Mouse (Mus musculus) retina, embryonic 14.5 days (tissue): ENCODE data around the gene Arfgap1.

Experiments
- DNase-seq: peaks from one replicate; pipeline ENCODE4 v3.0.0-alpha.2; 2015; ENCODE audit warnings: low spot score

Gene Arfgap1

DNA sequence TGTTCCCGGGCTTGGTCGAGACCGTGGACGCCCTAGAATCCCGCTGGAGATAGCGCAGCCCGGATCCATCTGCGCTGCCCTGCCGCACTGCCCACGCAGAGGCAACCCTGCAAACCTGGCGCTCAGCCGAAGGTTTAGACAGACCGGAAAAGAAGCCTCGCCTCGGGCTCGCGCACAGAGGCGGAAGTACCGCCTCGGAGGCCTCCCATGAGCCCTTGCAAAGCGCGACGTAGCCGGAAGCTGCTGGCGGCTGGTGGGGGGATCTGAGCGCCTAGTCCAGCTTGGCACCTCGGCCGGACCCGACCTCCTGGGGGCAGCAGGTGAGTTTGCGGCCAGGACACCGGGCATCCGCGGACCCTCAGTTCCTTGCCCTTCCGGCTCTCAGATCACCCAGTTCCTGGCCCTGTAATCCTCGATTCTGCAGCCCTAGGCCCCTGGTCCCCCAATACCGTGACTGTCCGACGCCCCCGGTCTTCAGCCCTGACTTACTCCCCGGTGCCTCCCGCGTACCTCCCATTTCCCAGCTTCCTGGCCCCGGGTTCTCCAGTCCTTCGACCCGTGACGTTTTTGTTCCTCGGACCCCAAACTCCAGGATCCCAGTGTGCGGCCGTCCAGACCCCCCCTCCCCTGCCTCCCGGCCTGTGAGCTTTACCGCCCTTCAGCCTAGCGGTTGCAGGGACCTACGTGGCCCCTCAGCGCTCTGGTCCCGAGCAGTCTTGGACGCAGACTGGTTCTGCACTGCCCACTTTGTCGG lies at the start of gene Arfgap1:
TSS of gene Arfgap1 (plus strand) at position 216 of the 754 bp plus-strand sequence.
- DNase-seq, result peak; percentile 89

DNA sequence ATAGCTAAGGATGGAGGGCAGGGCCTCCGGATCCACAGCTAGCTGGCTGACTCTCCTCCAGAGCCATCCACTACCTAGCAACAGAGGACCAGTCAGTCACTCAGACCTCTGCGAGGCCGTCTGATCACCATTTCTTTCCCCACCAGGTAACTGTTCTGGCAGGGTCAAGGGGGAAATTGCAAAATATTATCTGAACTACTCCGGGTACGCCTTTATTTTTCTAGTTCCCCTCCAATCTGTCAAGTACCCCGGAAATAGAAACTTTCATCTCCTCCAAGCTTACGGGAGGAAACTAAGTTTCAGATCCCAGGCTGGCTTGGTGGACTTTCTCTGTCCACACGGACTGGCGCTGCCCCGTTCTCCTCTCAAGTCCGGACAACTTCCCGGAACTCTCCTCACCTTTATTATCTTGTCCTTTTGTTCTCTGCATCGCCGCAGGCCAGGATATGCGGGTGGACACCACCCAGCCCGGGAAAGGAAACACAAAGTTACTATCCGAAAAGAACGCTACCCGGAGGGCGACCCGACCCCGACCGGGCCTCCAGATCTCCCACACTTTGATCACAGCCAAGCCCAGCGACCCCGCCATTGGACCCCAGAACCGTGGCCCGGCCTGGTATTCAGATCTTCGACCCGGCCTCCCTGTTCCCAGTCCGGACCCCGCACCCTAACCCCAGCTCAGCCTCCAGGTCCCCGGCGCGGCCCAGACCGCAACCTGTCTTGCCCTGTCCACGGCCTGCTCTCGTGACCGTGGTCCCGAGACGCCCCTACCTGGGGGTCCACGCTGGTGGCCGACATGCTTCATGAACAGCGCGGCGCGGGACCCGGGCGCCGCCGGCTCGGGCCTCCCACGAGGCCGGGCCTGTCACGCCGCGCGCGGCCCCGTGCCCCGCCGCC lies 46.9 kb upstream of the Arfgap1 start:
- DNase-seq, result no peak

DNA sequence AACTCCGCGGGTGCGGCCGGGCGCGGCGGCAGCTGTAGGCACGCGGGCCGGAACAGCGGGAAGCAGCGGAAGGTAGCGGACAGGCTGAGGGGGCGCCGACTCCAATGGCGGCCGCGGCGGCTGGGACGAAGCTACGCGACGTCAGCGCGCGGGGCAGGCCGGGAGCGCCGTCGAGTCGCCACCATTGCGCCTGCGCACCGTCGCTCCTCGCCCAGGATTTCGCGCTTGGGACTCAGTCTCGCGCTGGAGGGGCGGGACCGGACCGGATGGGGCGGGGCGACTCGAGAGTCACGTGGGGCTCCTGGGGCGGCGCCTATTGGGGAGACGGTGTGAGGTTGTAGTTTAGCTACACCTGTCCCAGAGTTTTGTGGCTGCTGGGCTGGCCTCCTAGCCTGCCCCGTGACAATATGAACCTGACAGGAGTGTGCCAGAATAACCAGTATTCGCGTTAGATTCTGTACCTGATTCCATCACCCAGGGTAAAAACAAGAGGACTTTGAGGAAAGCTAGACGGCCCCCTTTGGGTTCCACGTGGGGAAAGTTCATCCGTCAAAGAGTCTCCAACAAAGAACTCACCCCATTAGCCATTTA lies 46.1 kb upstream of the Arfgap1 start, which contains the start of gene Ythdf1:
TSS of gene Ythdf1 (minus strand) at position 140 of the 591 bp plus-strand sequence.
- DNase-seq, result peak; percentile 98

DNA sequence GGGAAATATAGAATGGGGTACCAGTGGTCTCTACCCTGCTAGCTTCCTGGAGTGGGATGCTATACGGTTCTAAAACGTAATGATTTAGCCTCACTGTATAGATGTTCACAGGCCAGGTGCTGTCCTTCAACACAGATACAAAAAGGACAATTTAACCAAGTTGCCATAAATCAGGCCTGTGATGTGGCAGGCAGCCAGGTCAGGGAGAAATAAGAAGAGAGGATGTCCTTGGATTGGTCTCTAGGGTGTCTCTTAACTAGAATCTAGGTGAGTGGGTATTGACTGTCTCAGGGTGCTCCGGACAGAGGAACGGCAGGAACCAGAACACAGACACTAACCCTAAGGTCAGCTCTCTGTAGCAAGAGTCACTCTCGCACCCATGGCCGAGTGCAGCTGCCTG lies 44.3 kb upstream of the Arfgap1 start:
- DNase-seq, result no peak

DNA sequence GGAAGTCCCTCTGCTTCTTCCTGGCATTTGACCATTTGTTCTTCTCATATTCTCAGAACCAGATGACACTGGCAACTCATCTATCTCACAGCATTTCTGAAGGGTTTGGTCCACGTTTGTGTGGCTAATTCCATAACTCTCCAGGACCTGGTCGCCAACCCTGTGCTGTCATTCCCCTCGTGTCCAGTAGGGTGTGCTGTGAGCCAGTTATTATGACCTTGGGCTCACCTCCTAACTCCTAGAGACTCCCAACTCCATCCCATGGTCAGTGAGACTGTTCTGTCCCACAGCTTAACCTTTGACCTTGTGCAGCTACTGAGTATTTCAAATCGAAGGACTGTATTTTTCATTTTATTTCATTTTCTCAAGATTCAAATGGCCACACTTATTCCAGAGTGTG lies 41.8 kb upstream of the Arfgap1 start:
- DNase-seq, result peak; percentile 89

DNA sequence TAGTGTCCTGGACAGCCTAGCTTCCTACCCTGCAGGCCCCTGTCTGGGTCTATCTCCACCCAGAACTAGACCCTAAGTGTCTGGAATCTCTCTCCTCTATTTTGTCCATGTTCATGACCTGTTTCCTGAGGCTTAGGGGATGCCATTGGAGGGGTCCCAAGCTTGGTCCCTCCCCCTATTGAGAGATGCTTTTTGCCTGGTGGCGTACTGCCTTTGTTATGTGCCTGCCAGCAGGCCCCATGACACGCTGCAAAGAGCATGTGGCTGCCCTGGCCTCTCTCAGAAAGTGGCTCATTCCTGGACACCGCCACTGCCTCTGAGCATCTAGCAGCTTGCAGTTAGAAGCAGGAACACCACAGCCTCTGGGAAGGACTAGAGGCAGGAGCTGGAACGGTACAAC lies 38.3 kb upstream of the Arfgap1 start, which contains the start of gene Birc7:
TSS of gene Birc7 (plus strand) at position 301 of the 400 bp plus-strand sequence.
- no peak for DNase-seq

DNA sequence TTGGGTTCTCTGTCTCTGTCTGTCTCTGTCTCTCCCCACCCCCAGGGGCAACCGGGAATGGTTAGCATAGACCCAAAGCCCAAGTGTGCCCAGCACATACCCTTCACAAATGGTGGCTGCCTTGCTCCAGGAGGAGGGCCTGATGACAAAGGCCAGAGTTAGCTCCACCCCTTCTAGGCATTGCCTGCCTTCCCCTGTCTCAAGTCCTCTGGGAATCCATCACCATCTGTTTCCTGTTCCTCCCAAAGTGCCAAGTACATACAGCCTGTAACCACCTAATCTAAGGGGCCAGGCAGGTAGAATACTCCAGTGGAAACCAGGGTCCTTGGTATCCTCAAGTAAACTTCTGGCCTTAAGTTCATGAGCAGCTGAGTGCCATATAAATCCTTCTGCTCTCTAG lies 34.6 kb upstream of the Arfgap1 start:
- DNase-seq, result peak; percentile 21

DNA sequence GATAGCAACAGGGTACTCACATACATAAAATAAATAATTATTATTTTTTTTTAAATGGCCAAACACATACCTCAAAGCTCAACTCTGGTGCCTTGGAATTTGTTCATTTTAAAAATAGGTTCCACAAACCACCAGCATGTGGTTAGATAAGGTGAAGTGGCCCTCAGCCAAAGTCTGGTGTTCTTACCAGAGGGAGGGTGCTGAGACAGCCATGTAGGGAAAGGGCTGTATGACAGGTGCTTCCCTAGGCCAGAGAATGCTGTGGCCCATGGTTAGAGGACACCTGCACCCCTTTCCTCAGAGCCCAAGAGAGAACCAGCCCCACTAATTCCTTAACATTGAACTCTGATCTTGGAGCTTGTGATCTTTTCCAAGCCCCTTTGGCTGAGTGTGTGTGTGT lies 26.8 kb upstream of the Arfgap1 start:
- DNase-seq, result no peak

DNA sequence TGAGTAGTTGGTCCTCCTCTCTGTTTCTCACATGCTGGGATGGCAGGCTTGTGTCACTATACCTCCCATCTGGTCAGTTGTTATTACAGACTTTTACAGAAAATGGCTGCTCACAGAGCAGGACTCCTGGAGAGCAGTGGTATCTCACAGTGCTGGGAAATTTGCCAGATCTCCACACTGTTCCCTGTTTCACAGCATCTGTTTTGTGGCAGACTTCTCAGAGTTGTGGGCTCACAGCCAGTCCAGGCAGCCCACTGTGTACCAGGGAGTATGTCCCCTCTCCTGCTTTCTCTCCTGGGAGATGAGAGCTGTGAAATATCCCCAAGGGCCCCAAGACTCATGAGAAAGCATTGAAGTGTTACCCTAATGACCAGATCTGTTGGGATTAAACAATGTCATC lies 25.2 kb upstream of the Arfgap1 start:
- no peak for DNase-seq

DNA sequence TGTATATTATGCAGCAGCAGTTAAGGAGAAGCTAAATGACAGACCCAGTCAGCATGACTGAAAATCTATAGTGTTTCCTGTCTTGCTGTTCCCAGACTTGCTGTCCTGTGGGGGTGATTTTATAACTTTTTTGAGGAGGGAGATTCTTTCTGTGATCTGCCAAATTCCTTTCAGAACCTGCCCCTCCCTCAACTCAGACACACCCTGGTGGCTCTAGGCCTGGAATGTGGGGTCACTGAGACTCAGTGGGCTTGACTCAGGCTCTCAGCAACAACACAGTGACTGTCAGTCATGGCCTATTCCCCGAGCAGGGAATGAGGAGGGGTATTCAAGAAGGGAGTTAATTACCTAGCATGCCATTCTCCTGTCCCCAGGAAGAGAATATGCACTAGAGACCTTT lies 17.1 kb upstream of the Arfgap1 start:
- no peak for DNase-seq

DNA sequence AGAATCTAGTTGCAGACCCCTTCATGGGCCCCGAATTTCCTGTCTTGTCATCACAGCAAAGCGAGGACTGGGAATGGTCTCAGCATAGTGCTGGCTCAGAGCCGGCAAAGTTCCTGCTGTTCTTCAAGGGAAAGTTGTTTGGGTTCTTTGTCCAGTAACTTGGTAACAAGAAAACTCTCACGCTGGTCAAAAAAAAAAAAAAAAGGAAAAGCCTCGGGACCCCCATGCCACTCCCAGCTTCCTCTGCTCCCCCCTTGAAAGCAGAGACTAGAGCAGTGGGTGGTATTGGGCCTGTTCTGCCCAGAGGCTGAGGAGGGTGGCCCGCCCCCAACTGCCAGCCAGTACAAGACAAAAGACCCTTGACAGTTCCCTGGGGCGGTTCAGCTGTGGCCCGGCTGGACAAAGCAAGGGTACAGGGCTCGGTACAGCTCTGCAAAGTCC lies 14.3 kb upstream of the Arfgap1 start:
- peak; percentile 65 for DNase-seq

DNA sequence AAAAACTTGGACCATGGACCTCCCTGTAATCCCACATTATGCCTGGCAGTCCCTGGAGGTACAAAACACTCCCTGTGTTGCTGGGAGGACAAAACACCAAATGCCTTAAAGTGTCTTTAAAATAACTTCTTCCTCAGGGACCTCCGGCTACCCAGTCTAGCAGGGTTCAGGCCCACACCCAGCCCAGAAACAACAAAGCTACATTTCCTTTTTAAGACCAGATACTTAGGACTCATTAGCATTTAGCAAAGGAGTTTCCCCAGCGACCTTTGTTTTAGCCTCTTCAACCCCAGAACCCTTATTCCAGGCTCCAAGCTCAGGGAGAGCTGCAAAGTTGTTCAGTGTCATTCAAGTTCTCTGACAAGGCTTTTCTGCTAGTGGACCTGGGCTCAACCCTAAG lies 13.4 kb upstream of the Arfgap1 start:
- no peak for DNase-seq

DNA sequence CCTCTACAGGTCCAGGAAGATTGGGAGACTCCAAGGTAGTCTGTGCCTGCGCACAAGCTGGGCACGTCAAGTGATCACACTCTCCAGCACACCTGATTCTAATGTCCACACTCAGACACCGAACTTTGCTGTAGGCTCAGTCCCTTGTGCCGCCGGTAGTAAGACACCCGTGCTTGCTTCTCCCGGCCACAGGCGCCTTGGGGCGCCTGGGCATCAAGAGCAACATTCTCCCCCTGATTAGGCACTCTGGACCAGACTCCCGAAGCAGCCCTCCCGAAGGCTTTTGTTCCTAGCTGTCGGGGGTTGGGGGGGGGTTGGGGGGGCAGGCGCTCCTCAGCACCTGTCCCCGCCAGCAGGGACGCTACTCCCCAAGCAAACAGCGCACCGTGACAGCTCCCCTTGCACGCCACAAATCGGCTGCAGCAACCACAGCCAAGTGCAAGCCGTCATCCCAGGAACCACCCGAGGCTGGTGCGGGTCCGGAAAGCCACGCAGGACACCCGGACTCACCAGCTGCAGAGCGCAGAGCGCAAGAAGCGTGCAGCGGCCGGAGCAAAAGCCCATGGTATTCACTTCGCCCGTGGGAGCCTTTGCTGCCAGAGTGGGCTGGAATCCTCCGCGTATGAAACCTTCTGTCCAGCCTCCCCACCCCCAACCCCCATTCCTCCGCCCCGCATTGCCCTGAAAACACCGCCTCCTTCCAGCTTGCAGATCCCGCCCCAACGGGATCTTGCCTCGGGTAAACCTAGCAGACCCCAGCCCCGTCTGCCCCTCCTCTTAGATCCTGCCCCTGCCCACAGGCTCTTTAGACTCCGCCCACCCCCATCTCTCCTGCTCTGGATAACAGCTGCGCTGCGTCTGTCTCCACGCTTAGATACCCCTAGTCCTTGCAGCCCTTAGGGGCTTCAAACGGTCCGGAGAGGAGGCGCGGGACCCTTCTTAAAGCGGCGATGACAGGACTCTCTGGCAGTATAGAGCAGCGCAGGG lies 12.7 kb upstream of the Arfgap1 start, which contains the start of gene Nkain4:
TSS of gene Nkain4 (minus strand) at position 639 of the 987 bp plus-strand sequence.
- DNase-seq, result peak; percentile 92

DNA sequence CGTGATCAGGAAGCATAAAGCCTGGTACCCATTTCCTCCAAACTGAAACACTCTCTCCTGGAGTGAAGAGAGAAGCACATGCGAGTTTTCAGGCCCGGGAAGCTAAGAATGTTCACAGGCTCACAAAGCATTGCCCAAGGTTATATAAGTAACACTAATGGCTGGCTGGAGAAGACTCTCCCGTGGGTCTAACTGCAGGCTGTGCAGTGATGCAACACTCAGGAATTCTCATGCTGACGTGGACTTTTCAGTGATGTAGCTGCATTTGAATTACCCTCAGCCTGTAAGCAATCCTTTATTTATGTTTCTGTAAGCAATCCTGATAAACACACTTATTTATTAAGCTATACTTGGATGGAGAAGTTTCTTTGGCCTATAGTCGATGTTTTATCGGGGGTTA lies 7.4 kb upstream of the Arfgap1 start:
- DNase-seq, result no peak

DNA sequence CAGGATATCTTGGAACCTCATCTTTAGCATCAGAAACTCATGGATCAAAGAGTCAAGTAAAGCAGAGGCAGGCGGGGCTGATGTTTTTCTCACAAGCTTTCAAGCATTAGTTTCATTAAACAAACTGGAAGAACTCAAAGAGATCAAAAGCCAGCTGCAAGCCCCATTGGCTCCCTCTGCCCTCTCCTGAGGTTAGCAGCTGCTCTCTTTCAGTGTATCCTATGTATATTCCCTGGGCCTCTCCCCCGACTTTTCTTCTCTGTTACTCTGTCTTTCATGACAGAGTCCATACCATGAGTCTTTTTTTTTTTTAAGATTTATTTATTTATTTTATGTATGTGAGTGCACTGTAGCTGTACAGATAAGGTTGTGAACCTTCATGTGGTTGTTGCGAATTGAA lies 6.8 kb upstream of the Arfgap1 start:
- DNase-seq, result no peak

DNA sequence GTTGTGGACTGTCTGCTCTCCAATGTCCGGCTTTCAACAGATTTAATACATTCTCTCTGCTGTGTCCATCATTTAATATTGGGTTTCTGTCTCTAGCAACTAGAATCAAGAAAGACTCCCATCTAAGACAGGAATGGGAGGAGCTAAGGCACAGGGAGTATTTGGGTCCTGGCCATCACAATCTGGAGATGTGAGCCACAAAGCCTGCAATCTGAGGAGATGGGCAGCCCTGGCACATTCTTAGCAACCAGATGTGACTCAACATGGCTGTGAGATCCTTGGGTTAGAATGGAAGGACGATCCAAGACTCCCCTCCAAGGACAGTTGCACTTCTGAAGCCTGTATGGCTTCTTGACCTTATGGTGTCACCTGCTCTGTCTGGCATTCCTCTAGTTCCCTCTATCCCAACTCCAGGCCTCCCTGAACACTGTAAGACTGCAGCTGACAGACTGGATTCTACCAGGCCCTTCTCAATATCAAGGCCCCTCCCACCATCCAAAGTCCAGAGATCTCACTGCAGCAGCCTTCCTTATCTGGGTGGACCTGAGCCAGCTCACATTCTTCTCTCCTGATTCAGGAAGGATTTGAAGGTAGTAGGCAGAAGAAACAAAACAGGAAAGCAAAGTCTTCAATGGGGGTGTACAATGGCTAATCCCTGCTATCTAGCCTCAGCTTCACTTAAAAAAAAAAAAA lies 4.3 kb upstream of the Arfgap1 start:
- no peak for DNase-seq

DNA sequence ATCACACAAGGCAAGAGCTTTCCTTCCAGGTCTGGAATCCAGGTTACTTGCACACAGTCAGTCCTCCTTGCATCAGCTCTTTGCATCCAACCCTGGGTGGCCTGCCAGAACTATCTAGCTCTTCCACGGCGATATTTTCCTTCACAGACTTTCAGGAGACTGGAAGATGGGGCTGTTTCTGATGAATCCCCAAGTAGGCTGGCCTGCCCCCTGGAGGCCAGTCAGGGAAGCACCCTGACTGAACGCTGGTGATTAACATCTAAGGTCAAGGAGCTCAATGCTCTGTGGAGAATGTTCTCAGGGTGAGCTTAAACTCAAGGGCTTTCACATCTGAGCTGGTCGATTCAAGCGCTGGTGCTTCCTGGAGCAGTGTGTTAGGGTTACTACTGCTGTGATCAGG lies 3.1 kb upstream of the Arfgap1 start:
- DNase-seq, result peak; percentile 93

DNA sequence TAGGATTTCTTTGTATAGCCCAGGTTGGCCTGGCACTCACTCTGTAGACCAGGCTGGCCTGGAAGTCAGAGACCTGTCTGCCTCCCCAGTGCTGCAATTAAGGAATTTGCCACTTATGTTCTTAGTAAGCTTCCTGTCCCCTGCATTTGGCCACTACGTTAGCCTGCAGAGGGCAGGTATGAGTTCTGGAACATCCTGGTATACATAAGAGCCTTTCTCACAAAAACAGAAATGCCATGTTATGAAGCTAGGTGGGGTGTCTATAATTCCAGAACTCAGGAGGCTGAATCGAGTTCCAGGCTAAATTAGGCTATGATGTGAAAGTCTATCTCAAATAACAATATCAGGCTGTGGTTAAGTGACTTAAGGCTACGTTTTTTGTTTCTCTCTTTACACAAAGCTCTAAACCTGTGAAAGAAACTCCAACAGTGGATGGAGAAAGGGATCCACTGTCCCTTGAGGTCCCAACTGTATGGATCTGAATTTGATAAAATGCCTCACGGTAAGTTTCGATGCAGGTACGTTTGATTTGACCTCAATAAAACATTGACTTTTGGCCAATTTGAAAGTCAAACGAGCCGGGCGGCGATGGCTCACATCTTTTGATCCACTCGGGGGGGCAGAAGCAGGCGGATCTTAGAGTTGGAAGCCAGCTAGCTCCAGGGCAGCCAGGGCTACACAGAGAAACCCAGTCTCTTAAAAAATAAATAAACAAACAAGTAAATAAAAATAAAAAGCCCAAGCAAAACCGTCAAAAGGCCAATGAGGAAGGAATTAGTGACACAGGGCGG lies 738 bp upstream of the Arfgap1 start:
- DNase-seq, result no peak

DNA sequence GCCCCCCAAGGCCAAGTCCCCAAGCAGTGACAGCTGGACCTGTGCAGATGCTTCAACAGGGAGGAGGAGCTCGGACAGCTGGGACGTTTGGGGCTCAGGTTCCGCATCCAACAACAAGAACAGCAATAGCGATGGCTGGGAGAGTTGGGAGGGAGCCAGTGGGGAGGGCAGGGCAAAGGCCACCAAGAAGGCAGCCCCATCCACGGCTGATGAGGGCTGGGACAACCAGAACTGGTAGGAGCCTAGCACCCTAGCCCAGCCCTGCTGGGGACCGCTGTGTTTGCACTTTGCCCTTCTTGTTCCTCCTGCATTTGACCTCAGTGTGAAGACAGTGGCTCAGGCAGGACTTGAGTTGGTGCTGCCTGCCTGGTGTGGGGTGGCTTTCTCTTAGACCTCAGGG lies 14.1 kb downstream of the Arfgap1 start:
- DNase-seq, result no peak

DNA sequence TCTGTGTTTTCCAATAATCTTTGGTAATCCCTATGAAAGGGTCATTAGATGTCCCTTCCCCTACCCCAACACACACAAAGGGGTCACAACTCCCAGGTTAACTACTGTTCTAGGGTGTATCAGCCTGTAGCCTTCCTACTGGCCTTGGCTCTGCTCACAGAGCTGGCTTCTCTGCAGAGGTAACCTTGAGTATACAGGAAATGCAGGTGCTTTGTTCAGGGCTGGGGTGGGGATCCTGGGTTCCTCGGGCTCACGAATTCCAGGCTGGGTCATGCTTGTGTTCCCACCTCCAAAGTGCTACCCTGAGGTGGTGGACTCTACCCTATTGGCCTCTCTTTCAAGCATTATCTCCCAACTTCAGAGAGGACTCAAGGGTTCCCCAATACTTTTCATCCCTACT lies 18.6 kb downstream of the Arfgap1 start:
- no peak for DNase-seq
